Mouse (Mus musculus) gastrocnemius, adult 18-20 months (tissue): ENCODE measurements around the gene Elmod3. TPM values are rescaled to one million over a fixed set of nuclear protein-coding genes. Genes with fewer than 3 reads are reported as not detected.

Source experiments
- DNase-seq: peaks from one replicate; pipeline ENCODE4 v3.0.0; 2021; ENCODE audit warnings: low spot score
- total RNA-seq, 2 experiments: library from RNA; stranded (reverse); gene quantifications; 2 replicates each; pipeline ENCODE4 v1.2.3; 2021

The Elmod3 gene
- total RNA-seq, 2 experiments from 2014 or later: 7.3 to 8.7 TPM

DNA sequence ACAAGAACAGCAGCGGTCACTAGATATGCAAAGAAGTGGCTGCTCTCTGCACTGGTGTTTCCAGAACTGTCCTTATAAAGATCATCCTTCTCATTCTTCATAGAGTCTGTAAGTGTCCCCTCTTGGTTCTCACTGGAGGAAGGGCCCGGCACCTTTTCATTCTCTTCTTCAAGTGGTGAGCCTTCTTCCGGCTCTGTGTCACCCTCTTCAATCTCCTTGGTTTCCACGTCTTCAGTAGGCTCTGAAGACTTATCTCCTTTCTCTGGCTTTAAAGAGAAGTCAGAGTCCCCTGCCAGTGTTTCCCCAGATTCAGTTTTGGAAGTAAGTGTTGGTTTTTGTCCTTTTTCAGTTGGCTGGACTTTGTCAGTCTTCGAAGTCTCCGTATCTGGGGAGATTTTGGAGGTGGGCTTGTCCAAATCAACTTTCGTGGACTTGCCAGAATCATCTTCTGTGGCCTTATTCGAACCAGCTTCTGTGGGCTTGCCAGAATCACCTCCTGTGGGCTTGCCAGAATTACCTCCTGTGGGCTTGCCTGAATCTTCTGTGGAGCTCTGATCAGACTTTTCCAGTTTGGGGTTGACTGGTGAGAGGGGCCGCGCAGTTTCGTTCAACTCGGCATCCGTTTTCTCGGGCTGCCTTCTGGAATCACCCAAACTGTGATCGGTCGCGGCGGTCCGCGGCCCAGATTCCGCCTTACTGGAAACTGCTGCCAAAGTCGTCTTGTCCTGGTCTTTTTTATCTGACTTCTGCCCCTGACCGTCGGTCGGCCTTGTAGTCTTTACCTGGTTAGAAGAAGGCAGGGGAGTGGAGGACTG, 17.6 kb upstream of the Elmod3 start:
- DNase-seq: no peak

DNA sequence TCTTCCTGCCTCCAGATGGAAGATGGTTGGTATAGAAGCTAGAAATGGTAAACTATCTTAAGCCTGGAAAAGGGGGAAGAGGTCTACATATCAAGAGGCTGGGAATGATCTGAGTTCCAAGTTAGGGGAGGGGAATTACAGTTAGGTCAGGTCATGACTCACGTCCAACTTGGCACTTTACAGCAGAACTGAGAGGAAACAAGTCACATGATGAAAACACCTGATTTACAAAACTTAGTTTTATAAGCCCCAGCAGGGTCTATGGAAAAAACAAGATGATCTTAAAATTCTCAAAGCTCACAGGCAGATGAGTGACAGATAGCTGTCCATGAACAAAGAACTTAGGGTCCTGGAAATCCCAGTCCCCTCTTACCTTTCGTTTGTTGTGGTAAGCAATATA, 16.9 kb upstream of the Elmod3 start:
- DNase-seq: no peak

DNA sequence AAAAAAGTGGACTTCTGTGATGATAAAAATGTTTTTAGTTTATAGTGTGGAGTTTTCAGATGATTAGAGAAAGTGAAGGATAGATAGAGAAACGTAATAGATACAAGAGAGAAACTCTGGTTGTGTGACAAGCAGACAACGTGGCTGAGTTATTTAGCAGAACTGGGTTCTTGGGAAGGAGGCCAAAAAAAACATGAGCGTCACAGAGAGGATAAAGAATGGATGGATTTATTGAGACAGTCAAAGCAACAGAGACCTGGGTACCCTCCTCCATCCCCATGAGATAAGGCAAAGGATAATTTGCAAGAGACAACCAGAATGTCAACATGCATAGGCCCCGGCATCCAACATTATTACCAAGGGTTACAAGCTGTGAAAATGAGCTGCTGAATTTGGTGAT, 12.0 kb upstream of the Elmod3 start:
- no peak for DNase-seq

DNA sequence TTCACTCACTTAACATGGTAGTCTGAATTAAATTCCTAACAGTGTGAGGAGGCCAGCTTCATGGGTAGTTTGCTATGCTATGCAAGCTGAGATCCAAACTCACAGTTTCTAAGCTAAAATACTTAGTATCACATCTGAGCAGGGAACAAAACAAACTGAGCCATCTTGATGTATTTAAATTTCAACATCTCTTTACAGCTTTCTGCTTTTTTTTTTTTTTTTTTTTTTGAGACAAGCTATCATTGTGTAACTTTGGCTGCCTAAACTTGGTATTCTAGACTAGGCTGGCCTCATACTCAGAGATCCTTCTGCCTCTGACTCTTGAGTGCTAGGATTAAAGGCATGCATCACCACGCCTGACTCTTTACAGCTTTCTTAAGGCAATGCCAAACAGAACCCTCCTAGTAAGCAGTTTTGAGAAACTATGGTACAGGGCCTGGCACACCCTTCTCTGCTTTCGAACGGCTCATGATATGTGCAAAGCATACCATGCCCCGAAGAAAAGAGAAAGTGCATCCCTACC, 10.5 kb upstream of the Elmod3 start:
- no peak for DNase-seq

DNA sequence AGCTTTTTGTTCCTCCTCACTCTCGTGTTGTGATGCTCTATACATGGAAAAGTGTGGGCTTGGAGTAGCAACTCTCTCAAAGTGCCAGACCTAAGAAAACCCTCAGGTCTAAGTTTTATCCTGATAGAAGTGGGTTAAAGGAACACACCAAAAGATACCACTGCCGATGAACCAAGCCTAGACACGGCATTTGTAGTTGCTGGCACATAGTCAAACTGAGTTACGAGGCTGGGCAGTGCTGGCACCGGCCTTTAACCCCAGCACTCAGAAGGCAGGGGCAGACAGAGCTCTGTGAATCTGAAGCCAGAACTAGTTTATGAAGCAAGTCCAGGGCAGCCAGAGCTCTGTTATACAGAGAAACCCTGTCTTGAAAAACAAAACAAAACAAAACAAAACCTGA, 9.5 kb upstream of the Elmod3 start:
- DNase-seq: no peak

DNA sequence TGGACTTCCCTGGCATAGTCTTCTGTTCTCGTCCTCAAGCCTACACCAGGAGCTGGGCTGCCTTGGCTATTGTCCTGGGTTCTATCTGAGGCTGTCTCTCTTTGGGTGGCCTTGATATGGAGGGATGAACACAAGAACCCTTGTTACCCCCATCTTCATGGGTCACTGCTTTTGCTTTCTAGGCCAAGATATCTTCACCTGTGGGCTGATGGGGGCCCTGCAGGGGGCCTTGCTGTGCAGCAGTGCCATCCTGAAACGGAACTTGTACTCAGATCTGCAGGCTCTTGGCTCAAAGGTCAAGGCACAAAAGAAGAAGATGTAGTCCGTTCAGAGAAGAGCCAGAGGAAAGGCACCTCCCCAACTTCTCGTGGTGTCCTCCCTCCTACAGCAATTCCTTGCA, 8.8 kb upstream of the Elmod3 start:
- no peak for DNase-seq

DNA sequence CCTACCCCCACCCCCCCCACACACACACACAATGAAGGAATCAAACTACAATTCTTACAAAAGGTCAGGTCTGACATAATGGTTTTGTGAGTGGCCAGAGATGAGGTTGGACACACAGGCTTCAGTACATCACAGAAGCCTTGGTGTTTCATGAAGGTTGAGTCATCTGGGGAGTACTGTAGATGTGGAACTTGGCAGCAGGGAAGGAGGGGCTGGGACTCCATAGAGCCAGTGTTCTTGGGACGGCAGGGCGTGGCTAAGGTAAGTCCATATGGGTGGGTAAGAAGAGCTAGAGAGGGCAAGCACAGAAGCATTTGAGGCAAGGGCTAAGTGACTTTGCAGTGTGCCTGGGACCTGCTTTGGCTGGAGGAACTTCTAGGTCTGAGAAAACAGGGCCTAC, 5.9 kb upstream of the Elmod3 start:
- DNase-seq: no peak

DNA sequence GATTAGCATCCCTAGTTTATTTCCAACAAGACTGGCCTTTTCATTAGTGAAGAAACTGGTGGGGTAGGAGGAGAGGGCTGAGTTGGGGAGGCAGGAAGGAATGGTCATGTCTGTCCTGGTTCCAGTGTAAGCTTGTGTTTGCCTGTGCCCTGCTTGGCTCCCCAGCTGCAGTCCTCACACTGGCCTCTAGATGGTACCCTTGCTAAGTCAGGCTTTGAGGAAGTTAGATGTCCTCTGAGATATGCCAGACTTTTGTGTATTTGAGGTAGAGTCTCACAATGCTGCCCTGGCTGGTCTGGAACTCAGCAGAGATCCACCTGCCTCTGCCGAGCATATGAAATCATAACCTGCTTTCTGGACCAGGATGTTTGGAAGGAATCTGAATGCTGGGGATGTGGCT, 3.5 kb upstream of the Elmod3 start:
- DNase-seq: peak; percentile 84

DNA sequence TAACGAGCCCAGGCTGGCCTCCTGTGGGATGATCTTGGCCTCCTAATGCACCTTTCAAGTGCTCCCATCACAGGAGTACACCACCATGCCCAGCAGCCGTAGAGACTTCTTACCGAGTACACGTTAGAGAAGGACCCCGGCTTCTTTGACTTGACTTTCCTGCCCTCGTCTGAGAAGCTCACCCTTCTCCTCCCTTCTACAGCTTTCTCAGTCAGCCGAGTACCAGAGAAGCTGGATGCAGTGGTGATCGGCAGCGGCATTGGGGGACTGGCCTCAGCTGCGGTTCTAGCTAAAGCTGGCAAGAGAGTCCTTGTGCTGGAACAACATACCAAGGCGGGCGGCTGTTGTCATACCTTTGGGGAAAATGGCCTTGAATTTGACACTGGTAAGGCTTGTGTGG, 2.6 kb upstream of the Elmod3 start:
- no peak for DNase-seq

DNA sequence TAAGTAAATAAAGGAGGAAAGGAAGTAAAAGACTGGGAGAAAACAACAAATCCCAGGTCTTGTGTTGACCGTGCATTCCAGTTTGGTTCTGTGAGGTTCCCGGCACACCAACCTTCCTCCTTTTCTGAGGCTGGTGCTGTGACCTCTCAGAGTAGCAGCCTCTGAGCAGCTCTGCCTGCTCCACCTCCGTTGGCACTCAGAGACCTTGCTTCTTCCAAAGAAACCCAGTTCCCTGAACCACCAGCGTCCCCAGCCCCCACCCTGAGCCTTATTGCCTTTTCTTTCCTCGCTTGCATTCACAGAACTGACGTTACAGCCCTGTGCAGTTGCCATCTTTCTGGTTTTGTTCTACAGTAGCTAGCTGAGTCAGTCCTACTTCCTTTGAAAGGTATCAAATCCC, 2.0 kb upstream of the Elmod3 start:
- no peak for DNase-seq

DNA sequence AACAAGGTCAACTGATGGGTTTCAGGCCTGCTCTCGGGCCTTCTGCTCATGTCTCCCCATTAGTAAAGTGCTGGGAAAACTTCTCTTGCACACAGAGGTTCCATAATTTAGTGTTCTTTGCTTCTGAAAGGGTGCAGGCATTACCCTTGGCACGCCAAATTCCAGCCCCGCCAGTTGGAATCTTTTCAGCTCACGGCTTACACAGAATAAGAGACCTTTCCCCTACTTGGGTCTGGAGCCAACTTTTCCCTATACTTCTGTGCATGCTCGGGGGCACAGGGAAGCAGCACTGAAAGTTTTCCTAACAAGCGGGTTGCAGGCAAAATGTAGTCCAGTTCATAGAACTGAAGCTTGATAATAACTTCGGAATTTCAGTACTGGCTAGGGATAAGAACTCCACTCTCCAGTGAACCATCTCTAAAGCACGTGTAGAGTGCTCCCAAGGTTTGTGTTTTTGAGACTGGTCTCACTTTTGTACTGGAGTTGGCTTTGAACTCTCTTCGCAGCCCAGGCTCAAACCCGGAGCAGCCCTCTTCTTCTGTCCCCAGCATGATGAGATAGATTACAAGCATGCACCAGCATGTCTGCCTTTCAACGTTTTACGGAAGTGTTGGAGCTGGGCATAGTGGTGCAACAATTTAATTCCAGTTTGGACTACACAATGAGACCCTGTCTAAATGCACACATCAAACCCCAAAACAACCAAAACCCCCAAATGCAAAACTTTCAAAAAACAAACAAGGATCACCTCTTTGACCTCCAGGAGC, 761 bp upstream of the Elmod3 start:
- DNase-seq: peak; percentile 50

DNA sequence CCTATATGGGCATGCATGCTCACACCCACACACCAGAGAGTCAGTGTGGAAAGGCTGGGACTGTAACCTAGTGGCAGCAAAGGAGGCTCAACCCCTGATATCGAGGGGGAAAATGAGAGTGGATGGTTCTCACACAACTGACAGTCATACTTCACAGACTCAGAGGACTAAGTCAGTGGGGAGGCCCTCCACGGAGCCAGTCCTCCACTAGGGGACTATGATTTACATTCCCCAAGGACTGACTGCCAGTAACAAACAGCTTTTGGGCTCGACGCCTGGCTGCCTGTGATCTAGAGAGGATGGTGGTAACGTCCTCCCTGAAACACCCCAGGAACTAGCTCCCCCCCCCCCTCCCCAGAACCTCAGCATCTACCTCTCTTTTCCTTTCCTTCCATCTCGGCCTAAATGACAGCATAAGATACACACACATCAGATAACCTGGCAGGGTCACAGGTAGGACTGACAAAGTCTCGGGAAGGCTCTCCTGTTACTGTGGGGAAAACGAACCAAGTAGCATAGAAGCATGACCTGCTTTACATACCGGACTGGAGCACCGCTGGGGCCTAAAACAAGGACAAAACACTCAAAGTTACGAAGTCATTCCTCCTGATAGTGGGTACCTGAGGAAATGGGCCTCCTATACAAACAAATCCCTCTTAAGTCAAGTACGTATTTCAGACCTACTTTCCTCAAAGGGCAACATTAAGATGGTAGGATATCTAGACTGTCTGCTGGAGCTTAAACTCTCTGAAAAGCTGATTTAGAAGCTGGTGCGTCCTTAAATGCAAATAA, 934 bp downstream of the Elmod3 start:
- DNase-seq: no peak

DNA sequence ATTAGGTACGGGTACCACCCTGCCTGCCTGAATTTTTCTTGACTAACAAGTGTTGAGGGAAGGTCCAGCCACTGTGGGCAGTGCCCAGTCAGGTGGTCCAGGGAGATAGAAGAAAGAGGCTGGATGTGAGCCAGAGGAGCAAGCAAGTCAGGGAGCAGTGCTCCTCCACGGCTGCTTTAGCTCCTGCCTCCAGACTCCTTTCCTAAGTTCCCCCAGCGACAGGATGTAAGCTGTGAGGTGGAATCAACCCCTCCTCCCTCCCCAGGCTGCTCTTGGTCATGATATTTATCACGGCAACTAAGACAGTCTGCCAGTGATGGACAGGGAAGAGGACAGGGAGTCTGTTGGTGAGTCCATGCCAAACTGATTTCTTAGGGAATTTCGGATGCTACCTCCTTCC, 4.3 kb downstream of the Elmod3 start:
- no peak for DNase-seq

DNA sequence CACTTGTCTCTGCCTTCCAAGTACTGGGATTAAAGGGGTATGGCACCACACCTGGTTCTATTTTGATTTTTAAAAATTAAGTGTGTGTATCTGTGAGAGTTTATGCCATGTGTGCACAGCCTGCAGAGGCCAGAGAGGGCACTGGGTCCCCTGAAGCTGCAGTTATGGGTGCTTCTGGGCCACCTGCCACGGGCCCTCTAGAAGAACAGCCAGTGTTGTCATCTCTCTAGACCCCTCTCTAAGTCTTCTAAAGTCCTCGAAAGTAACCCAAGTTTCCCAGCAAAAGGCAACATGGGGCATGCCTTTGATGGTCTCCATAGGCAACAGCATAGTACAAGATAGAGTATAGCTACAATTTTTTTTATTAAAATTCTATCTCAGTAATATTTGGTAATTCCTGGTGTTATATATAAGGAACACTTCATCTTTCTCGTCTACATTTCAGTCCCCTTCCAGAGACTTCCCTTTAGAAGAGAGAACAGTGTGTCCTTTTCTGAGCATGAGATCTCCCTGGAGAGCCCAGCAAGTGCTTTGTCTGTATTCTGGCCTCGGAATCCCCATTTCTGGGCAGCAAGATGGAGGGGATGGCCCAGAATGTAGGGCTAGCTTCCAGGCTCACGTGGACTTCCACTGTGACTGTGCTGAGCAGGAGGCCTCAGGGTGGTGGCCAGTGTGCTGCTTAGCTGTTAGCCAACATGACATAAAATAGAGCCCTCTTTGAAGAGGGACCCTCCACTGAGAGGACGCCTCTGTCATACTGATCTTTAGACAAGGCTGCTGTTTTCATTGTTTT, 5.0 kb downstream of the Elmod3 start:
- peak; percentile 82 for DNase-seq

DNA sequence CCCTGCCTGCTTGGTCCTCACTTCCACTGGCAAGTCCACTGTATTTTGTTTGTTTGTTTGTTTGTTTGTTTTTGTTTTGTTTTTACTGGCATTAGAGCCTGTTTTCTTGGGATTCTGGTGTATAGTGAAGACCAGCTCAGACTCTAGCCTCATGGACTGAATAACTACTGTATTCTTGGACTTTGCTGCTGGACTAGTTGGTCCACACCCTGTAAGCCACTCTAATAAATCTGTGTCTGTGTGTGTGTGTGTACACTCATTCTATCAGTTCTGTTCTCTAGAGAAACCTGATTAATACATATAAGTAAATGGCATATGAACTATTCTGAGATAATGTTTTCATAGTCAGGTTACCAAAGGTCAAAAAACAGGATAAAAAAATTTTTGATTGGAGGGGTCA, 8.1 kb downstream of the Elmod3 start:
- no peak for DNase-seq

DNA sequence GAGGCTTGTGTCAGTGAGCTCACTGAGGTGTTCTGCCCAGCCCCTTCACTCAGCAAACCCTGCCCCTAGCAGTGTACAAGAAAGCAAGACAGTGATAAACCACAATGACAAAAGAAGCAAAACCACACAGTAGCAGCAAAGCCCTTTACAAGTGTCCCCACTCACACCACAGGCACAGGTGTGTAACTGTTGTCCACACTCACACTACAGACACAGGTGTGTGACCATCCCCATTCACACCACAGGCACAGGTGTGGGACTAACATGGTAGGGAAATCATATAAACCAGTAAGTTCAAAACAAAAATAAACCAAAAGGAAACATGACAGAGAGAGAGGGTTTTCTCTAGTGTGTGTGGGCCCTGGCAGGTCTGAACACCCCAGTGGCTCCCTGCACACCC, 9.9 kb downstream of the Elmod3 start:
- no peak for DNase-seq

DNA sequence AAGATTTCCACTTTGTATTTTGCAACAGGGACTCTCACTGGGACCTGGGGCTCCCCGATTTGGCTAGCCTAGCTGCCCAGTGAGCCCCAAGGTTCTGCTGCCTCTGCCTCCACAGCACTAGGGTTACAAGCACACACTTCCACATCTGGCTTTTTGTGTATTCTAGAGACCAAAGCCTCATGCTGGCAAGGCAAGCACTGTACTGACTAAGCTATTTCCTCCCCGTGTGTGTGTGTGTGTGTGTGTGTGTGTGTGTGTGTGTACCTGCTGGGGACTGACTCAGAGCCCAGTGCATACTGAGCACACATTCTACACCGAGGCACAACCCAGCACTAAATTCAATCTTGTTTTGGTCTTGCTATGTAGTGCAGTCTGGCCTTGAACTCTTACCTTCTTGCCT, 11.5 kb downstream of the Elmod3 start:
- no peak for DNase-seq

DNA sequence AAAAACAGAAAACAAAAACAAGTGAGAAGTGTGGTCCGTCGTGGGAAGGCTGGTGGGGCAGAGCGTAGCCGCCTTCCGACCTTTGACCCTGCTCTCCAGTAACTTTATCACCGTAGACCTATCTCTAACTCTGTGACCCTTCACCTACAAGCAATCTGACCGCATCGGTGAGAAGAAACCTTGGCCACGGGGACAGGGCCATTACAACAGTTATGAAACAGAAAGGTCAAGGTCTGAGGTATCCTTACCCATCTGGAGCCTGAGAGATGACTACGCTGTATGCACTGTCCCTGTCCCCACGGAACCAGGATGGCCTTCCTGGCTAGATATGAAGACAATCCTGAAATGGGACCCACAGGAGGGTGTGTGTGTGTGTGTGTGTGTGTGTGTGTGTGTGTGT, 14.1 kb downstream of the Elmod3 start:
- no peak for DNase-seq

DNA sequence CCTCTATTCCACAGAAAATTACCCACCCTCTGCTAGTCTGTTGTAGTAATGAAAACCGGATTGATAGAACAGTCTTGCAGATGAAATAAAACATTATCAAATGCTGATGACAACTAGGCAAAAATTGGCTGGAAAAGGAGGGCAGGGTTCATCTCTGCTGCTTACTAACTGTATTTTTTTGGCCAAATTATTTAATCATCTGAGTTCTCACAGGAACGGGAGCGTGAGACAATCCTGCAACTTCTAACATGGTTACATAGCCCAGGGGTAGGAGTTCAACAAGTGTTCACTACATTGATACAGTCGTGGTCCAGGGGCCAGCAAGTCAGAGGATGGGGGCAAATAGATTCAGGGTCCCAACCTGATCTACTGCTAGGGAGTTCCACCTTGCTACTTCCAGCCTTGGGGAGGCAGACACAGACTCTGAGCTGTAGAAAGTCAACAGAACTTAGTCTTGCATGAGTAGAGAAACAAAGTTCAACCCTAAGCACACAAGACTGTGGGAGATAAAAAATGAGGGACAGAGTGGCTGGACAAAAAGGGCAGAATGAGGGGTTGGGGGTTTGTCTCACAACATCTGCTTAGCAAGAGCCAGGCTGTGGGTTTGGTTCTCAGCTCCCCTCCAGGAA, 14.9 kb downstream of the Elmod3 start:
- no peak for DNase-seq

DNA sequence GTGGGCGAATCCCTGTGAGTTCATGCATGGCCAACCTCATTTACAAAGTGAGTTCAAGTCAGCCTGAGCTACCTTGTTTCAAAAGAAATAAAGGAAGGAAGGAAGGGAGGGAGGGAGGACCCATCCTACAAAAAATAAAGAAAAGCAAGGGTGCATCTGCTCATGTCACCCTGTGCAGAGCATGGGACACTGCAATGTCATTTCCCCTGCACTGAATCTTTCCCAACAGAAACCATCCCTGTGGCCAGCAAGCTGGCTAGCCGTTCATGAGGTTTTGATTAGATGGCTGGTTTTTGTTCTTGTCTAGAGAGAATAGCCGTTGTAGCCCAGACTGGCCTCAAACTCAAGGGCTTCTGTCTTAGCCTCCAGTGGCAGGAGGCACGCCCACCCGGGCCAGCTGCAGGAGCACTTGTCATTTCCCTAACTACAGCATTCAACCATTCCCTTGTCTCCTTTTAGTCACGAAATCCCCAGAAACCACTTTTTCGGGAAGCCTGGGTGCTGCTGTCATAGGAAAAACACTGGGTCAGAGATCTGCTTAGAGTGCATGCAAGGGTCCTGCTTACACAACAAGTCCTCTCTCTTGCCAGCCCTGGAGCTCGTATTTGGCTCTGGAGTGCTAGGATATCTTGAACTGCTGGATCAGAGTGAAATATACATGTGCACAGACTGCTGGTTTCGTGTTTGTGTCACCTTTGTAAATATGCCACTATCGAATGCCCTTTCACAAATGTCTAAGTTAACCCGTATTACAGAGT, 16.4 kb downstream of the Elmod3 start:
- DNase-seq: peak; percentile 43
